Mouse (Mus musculus): ENCODE data around the gene Cxcl12. TPM values are rescaled to one million over a fixed set of nuclear protein-coding genes. Genes with fewer than 3 reads are reported as not detected.

Cxcl12 gene
- total and polyA plus RNA-seq, 2 experiments from 2014 or later, result 27.8 to 68.2 TPM

DNA sequence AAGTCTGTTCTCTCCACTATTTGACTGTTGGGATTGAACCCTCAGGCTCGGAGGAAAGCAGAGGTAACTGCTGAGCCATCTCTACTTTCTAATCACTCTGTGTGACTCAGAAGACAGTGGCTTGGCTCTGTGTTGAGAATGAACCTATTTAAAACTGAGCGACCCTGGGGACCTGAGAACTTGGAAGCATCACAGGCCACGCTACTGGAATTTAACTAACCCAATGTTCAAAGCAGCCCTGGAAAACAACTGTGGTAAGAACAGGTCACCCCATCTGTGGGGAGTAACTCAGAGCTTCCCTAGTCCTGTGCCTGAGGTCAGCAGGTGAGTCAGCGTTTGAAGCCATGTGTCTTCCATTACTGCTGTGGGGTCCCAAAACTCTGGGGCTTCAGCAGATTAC is 17.0 kb downstream of the Cxcl12 start:
- ATAC-seq (ENCODE audit: low FRiP score) (no peak), DNase-seq (ENCODE audit: low spot score) (no peak)
- Histone ChIP-seq H3K27ac (ENCODE audit: low read depth, low read length) (no peak overlapping the region), H3K4me3 (ENCODE audit: low read depth, low read length) (no peak overlapping the region), H3K9ac (replicated peaks; ENCODE audit: low read length, poor library complexity, severe bottlenecking) (no peak overlapping the region), H3K4me2 (ENCODE audit: low read depth, low read length, poor library complexity, severe bottlenecking) (no peak overlapping the region), H3K36me3 (ENCODE audit: insufficient read depth, low read length) (no peaks in the 10 kb centered on the region), H3K9me3 (ENCODE audit: low read length) (no peaks in the 10 kb centered on the region), H3K27me3 (ENCODE audit: insufficient read depth, low read length) (no peaks in the 10 kb centered on the region), H3K4me1 (ENCODE audit: insufficient read depth, low read length) (no peaks in the 10 kb centered on the region)
- WGBS, result 90% methylated on average over 4 of the region's 4 CpGs
- no peak for TF ChIP-seq CTCF (IDR thresholded peaks at IDR 0.05)

DNA sequence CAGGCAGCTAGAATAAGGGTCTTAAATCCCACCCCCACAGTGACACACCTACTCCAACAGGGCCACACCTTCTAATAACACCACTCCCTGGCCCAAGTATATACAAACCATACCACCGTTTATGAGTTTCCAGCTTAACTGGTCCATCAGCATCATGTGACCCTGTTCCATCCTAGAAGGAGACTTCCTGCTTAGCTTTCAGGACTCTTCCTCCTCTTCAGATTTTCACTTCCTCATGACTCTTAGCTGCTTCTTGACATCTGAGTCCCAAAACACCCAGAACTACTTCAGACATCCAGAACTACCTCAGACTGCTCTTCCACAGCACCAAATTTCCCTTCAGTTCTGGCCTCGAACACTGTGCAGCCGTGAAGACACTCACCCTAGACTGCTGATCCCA is 22.1 kb downstream of the Cxcl12 start:
- H3K4me3 ChIP-seq (ENCODE audit: low read depth, low read length), result no peak overlapping the region
- H3K27ac ChIP-seq (ENCODE audit: low read depth, low read length), result no peak overlapping the region
- ATAC-seq (ENCODE audit: low FRiP score) (no peak), DNase-seq (ENCODE audit: low spot score) (no peak)
- H3K27me3 ChIP-seq (ENCODE audit: insufficient read depth, low read length), result no peaks in the 10 kb centered on the region
- no peak overlapping the region for H3K4me2 ChIP-seq (ENCODE audit: low read depth, low read length, poor library complexity, severe bottlenecking)
- TF ChIP-seq CTCF (IDR thresholded peaks at IDR 0.05), result no peak
- 98% methylated on average over 3 of the region's 3 CpGs for WGBS
- no peak overlapping the region for H3K9ac ChIP-seq (replicated peaks; ENCODE audit: low read length, poor library complexity, severe bottlenecking)
- H3K36me3 ChIP-seq (ENCODE audit: insufficient read depth, low read length), result no peaks in the 10 kb centered on the region
- no peaks in the 10 kb centered on the region for H3K4me1 ChIP-seq (ENCODE audit: insufficient read depth, low read length)
- no peaks in the 10 kb centered on the region for H3K9me3 ChIP-seq (ENCODE audit: low read length)

DNA sequence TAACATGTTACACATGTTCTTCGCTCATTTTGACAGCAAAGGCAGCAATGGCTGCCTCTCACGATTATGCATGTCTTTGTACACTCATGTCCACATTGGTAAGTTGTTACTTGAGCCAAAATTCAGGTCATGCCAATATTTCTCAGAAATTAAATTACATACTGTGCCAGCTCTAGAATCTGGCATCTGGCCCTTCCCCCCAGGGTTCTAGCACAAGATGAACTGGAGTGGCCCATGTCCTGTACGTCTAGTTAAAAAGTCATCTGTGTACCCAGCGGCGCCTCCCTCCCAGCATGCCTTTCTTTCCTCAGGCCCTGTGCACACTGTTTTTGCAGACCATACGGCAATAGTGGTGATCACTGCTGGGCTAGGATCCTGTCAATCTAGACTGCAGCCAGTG is 23.4 kb downstream of the Cxcl12 start:
- TF ChIP-seq CTCF (IDR thresholded peaks at IDR 0.05), result no peak
- Histone ChIP-seq H3K4me1 (ENCODE audit: insufficient read depth, low read length) (no peaks in the 10 kb centered on the region), H3K27ac (ENCODE audit: low read depth, low read length) (no peak overlapping the region), H3K9me3 (ENCODE audit: low read length) (no peaks in the 10 kb centered on the region), H3K27me3 (ENCODE audit: insufficient read depth, low read length) (no peaks in the 10 kb centered on the region), H3K4me2 (ENCODE audit: low read depth, low read length, poor library complexity, severe bottlenecking) (no peak overlapping the region), H3K4me3 (ENCODE audit: low read depth, low read length) (no peak overlapping the region), H3K9ac (replicated peaks; ENCODE audit: low read length, poor library complexity, severe bottlenecking) (no peak overlapping the region), H3K36me3 (ENCODE audit: insufficient read depth, low read length) (no peaks in the 10 kb centered on the region)
- no peak for DNase-seq (ENCODE audit: low spot score)
- no peak for ATAC-seq (ENCODE audit: low FRiP score)
- 92% methylated on average over 6 of the region's 6 CpGs for WGBS

DNA sequence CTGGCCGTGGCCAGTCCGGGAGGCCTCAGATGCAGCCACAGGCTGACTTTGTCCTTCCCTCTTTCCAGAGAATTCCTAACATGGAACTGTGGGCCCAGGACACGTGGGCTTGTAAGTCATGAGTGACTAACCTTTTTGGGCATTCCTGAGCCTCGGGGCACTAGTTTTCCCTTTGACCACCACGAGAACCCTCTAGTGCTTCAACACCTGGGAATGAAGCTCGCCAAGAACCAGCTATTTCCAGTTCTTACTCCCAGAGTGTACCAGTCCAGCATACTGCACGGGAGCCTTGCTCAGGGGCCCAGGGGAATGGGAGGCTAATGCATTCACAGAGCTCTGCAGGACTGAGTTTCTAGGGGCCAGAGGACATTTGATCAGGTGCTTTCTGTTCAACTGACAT is 24.3 kb downstream of the Cxcl12 start:
- H3K9me3 ChIP-seq (ENCODE audit: low read length), result no peaks in the 10 kb centered on the region
- no peak for DNase-seq (ENCODE audit: low spot score)
- H3K36me3 ChIP-seq (ENCODE audit: insufficient read depth, low read length), result no peaks in the 10 kb centered on the region
- TF ChIP-seq CTCF (IDR thresholded peaks at IDR 0.05), result no peak
- H3K9ac ChIP-seq (replicated peaks; ENCODE audit: low read length, poor library complexity, severe bottlenecking), result no peak overlapping the region
- no peak overlapping the region for H3K4me2 ChIP-seq (ENCODE audit: low read depth, low read length, poor library complexity, severe bottlenecking)
- WGBS, result 85% methylated on average over 7 of the region's 7 CpGs
- H3K27me3 ChIP-seq (ENCODE audit: insufficient read depth, low read length), result no peaks in the 10 kb centered on the region
- no peak overlapping the region for H3K27ac ChIP-seq (ENCODE audit: low read depth, low read length)
- no peak overlapping the region for H3K4me3 ChIP-seq (ENCODE audit: low read depth, low read length)
- no peak for ATAC-seq (ENCODE audit: low FRiP score)
- no peaks in the 10 kb centered on the region for H3K4me1 ChIP-seq (ENCODE audit: insufficient read depth, low read length)

DNA sequence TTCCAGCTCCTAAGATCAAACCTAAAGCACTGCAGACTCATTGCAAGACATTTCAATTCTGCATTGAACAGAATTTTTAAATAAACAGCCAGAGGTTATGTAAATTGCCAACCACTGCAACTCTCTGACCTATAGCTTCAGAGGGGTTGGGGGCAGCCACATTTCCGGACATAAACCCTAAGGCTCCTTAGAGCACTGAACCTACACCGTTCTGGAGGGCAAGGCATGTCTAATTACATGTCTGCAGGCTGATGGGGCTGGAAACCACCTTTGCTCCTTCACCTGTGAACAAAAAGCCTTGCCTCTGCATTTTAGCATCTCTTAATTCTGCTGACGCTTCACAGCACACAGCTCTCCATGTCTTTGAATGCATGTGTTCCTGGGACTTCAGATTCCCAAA is 26.9 kb downstream of the Cxcl12 start:
- no peak for TF ChIP-seq CTCF (IDR thresholded peaks at IDR 0.05)
- Histone ChIP-seq H3K4me1 (ENCODE audit: insufficient read depth, low read length) (no peaks in the 10 kb centered on the region), H3K36me3 (ENCODE audit: insufficient read depth, low read length) (no peaks in the 10 kb centered on the region), H3K27me3 (ENCODE audit: insufficient read depth, low read length) (no peaks in the 10 kb centered on the region), H3K9ac (replicated peaks; ENCODE audit: low read length, poor library complexity, severe bottlenecking) (no peak overlapping the region), H3K4me2 (ENCODE audit: low read depth, low read length, poor library complexity, severe bottlenecking) (no peak overlapping the region), H3K4me3 (ENCODE audit: low read depth, low read length) (no peak overlapping the region), H3K9me3 (ENCODE audit: low read length) (no peaks in the 10 kb centered on the region), H3K27ac (ENCODE audit: low read depth, low read length) (no peak overlapping the region)
- DNase-seq (ENCODE audit: low spot score) (no peak), ATAC-seq (ENCODE audit: low FRiP score) (no peak)
- WGBS, result 77% methylated on average over 3 of the region's 3 CpGs

DNA sequence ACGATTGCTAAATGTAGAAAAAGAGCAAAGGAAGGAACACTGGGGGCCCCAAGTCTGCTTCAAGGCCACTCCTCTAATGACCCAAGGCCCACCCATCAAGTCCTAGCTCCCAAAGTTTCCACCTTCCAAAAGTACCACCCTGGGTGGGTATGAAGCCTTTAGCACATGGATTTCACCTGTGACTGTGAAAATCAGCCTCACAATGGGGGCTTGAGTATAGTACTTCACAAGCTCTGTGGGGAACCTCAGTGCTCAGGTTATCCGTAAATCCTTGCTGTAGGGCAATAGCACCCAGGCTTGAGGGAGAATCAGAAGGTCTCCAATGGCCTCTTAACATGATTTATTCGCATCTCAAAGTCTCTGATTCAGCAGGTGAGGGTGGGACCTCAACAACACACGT is 30.5 kb downstream of the Cxcl12 start:
- Histone ChIP-seq H3K9ac (replicated peaks; ENCODE audit: low read length, poor library complexity, severe bottlenecking) (no peak overlapping the region), H3K4me2 (ENCODE audit: low read depth, low read length, poor library complexity, severe bottlenecking) (no peak overlapping the region), H3K9me3 (ENCODE audit: low read length) (no peaks in the 10 kb centered on the region), H3K36me3 (ENCODE audit: insufficient read depth, low read length) (no peaks in the 10 kb centered on the region), H3K4me1 (ENCODE audit: insufficient read depth, low read length) (no peaks in the 10 kb centered on the region), H3K4me3 (ENCODE audit: low read depth, low read length) (no peak overlapping the region), H3K27me3 (ENCODE audit: insufficient read depth, low read length) (no peaks in the 10 kb centered on the region), H3K27ac (ENCODE audit: low read depth, low read length) (no peak overlapping the region)
- ATAC-seq (ENCODE audit: low FRiP score) (no peak), DNase-seq (ENCODE audit: low spot score) (no peak)
- 82% methylated on average over 4 of the region's 4 CpGs for WGBS
- no peak for TF ChIP-seq CTCF (IDR thresholded peaks at IDR 0.05)

DNA sequence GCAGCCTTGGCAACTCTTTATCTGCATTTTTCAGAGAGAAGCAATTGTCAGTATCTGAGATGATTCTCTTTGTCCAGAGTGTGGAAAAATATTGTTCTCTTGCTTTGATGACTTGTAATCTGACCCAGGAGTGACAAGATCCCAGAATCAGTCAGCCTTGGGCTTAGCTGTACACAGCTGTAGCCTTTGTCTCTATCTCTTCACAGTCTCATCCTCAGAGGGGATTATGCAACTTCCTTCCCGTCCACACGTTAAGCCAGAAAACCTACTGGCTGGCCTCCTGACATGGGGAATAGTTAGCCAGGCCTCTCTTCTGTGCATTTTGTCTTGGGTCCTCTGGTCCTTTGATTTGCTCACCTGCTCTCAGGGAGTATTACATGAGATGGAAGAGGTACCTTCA is 31.4 kb downstream of the Cxcl12 start:
- no peak overlapping the region for H3K27ac ChIP-seq (ENCODE audit: low read depth, low read length)
- no peaks in the 10 kb centered on the region for H3K9me3 ChIP-seq (ENCODE audit: low read length)
- no peaks in the 10 kb centered on the region for H3K4me1 ChIP-seq (ENCODE audit: insufficient read depth, low read length)
- H3K36me3 ChIP-seq (ENCODE audit: insufficient read depth, low read length), result no peaks in the 10 kb centered on the region
- H3K27me3 ChIP-seq (ENCODE audit: insufficient read depth, low read length), result no peaks in the 10 kb centered on the region
- no peak overlapping the region for H3K9ac ChIP-seq (replicated peaks; ENCODE audit: low read length, poor library complexity, severe bottlenecking)
- H3K4me2 ChIP-seq (ENCODE audit: low read depth, low read length, poor library complexity, severe bottlenecking), result no peak overlapping the region
- WGBS, result 11% methylated on average over 2 of the region's 2 CpGs
- no peak for TF ChIP-seq CTCF (IDR thresholded peaks at IDR 0.05)
- H3K4me3 ChIP-seq (ENCODE audit: low read depth, low read length), result no peak overlapping the region
- no peak for DNase-seq (ENCODE audit: low spot score)
- no peak for ATAC-seq (ENCODE audit: low FRiP score)
